Mouse (Mus musculus): ENCODE data around the gene Appl2.

The Appl2 gene

DNA sequence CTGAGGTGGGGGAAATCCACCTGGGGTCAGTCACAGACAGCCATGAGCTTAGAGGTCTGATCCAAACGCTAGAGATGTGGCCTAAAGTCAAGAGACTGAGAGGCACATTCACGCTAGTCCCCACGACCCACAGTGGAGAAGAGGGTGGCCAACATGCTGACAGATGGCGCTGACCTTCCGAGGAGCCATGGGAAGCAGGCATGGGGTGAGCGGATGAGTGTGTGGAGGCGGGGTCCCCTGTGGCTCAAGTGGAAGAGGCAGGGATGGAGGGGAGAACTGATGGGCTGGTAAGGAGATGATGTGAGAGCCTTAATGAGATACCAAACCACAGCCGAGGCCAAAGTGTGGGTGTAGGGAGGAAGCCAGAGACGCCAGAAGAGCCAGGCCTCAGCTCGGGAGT is 16.8 kb downstream of the Appl2 start:
- DNase-seq (ENCODE audit: low spot score) = no peak

DNA sequence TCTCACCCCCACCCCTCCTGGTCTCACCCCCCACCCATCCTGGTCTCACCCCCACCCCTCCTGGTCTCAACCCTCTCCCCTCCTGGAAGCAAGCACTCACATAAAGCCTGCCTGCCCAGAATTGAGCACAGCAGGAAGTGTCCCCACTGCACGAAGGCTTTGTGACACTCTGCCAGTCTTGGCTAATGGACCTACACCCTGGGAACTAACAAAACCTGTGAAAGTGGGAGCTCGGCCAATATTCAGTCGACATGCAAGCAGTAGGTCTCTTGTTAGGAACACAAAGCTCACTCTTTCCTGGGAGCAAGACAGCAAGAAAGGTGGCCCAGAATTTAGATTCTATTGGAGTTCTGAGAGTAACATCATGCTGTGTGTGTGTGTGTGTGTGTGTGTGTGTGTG is 17.6 kb downstream of the Appl2 start:
- DNase-seq (ENCODE audit: low spot score) = no peak

DNA sequence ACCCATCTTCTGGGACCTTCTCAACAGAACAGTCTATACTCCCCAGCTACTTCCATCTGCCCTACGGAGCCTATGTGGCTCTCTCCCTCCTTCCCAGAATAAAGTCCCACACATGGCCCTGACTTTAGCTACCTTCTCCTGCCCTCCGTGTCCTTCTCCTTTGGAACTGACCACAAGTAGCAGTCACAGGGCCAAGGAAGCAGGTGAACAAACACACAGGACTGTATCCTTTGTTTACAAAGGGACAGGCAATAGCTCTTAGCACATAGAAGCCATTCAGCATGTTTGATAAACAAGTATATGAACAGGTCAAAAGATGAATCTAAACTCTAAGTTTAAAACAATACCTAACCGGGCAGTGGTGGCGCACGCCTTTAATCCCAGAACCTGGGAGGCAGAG is 18.7 kb downstream of the Appl2 start:
- no peak for DNase-seq (ENCODE audit: low spot score)

DNA sequence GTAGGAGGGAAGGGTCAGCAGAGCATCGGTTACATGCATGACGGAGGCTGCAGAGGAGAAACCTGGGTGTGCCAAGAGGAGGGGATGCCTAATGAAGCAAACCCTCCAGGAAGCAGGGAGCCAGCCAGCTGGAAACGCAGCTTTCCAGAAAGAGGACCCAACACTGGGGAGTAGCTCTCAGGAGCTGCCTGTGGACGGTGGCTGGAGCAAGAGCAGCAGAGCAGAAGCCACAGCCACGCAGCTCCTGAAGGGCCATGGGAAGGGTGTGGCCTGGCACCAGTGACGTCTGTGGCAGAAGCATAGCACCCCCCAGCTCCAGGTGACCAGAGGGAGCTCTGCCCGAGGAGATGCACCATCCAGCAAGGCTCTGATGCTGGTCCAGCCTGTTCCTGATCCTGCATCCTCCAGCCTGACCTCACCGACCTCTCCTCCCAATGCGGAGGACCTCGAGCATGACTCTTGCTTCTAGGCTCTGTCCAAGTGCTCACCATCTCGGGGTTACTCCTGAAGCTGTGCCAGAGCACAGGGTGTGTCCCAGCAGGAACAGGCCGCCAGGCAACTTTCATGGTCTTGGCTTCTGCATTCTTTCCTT is 19.3 kb downstream of the Appl2 start:
- DNase-seq (ENCODE audit: low spot score) = no peak

DNA sequence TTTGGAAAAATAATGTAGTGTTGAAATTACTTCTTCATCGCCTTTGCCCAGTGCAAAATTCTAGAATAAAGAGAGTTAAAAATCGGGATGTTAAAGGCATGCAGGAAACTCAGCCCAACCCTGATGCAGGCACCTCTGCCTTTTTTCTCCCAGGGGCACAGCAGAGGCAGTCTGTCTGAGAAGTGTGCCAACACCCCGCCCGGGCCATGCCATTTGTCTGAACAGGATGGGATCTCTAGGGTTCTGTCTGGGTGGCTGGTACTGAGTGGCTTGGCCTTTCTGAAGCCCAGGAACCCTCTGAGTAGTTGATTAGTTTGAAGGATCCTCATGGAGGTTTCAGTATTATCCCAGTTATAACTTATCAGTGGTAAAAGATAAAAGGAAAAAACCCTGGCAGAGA is 20.3 kb downstream of the Appl2 start:
- DNase-seq (ENCODE audit: low spot score) = no peak

DNA sequence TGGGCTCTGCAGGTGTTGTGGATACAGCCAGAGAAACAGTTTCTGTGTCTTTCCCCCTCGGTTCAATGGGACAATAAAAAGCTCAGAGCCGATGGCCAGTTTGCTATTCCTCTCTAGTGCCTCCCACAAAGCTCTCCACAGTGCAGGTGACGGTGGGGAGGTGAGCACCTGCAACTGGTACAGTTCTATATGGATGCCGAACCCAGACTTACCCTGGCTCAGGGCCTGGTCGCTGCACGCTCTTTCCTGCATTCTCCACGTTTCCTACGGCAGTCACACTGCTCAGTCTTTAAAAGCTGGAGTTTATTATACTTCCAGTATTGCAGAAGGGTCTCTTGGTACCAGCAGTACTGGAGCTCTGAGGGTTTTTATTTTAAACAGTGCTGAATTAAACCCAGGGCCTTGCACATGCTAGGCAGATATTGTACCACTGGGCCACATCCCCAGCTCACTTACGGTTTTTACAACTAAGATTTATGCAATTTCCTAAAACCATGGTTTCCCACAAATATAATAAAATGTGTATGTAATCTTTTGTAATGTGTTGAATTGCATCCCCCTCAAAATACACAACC is 21.3 kb downstream of the Appl2 start:
- DNase-seq (ENCODE audit: low spot score) = no peak

DNA sequence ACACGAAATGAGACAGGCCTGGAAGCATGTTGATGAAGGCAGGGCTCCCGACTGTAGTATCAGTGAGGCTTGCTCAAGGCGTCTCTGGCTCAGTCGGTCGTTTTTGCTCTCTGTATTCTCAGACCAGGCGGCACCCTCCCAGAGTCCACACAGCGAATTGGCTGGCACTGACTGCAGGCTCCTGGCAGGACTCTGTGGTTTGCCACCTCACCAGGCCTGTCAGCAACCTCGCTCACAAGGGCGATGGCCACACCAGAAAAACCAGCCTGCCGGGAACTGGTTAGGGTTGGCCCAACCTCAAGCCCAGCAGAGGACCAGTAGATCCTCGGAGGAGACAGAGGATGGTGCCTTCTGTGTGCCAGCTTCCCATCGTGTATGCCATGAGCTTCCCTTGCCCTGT is 23.7 kb downstream of the Appl2 start:
- DNase-seq (ENCODE audit: low spot score) = no peak

DNA sequence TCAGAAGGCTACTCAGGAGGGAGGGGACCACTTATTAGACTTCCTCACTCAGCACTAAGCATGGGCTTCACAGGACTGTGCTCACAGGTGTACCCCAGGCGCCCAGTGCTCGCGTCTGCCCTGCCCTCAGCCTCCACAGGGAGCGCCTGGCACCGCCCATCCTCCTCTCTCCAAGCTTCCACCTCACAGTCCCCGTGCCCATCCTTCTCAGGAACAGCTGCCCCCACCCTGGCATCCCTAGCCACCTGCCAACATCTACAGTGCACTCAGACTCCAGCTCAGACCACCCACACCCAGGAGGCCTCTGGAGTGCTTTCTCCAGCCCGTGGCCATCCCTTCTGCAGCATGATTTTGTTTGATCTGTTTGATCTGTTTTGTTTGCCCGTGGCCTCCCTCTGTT is 24.5 kb downstream of the Appl2 start:
- DNase-seq (ENCODE audit: low spot score) = no peak

DNA sequence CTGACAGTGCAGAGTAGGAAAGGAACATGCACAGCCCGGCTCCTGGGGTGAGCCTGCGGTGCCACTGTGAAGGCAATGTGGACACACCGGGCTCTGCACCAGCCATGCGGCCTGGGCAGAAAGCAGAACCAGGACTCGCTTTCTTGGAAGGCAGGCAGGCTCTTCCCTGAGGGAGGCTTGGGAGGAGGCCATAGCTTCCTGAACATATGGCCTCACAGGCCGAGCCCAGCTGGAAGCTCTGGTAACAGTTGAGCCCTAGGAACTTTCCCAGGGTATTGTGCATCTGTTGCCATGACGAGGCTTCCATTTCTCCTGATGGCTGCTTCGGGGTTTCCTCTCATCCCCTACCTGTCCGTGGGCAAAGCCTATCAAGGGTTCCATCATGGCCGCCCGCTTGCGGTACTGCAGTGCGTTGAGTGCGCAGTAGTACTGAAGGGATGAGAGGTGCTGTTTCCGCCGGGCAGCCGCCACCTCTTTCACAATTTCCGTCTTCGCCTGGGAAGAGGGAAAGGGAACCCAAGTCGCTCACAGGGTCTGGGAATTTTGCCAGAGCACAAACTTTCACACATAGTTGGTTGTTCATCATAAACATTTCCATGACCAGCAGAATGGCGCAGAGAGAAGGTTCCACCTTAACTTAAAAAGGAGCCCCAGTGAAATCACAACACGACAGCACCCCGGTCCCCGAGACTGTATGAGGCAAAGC is 28.0 kb downstream of the Appl2 start:
- DNase-seq (ENCODE audit: low spot score) = no peak

DNA sequence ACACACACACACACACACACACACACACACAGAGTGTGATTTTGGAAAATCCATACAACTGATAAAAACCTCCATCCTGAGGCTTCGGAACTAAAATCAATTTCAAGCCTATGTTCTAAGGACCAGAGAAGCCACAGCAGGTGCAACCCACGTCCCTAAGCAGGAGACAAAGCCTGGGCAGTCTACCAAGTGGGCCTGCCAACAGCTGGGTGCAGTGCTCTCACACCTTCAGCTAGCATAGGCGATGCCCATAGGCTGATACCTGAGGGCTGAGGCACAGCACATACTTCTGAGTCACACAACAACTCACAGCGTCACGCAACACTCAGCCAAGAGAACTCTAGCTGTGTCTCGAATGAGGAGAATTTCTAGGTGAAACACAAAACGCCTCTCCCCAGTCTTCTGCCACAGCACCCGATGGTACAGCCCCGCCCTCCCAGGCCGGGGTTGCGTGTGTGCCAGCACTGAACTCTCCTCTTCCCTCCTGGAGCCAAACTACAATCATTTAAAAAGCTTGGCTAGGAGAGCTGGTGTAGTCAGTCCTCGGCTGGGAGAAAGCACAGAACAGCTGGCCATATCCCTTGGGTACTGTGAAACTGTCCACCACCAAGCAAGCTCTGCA is 29.6 kb downstream of the Appl2 start:
- no peak for DNase-seq (ENCODE audit: low spot score)

DNA sequence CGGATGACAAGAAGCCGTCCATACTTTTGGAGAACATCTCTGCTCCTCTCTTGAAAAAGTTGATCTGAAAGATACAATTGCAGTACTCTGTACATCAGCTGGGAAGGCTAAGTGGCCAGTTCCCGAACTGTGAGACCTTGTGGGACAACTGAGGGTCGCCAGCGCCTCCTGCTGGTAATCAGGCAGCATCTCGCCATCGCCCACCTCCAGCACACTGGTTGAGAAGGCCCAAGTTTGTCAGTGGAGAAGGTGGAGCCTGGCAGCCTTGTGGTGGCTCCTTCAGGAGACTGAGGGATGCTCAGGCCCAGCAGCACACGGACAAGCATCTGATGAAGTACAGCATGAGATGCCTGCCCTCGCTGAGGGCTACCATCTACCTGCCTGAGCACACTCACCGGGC is 31.2 kb downstream of the Appl2 start:
- peak; percentile 74 for DNase-seq (ENCODE audit: low spot score)

DNA sequence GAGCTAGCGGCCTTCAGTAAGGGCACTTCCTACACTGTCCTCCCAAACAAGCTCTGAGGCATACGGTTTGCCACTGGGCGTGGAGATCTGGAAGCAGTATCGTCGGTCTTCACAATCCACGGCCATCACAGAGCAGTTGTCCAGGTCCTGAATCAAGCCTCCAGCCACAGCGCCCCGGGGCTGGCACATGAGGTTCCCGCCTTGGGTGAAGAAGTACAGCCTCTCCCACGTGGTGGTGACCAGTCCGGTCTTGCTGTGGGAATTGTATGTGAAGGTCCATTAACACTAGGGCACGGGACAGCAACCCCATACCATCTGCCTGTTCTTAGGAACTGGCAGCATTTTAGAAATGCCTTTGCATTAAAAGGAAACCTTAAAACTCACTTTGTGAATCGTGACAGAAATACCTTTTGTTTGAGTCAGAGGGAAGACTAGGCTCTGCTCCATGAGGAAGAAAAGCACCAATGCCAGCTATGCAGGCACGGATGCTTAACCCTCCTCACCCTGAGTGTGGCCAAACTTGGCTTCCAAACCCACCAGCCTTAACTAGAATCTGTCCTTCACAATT is 35.8 kb downstream of the Appl2 start:
- DNase-seq (ENCODE audit: low spot score) = no peak

DNA sequence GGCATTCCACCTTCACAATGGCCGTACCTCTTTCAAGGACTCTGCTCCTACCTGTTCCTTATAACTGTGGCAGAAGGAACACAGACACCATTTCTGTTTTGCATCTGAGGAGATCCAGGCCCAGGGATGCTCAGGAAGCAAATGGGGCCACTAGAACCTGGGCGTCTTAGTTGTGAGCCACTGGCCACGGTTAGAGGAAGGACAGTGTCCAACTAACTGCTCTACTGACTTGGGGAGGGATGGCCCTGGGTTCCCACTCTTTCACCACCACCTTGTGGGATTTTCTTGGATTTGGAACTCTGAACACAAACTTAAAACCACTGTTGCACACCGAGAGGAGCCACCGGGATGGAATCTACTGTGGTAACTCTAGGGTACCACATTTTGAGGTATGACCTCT is 36.7 kb downstream of the Appl2 start:
- DNase-seq (ENCODE audit: low spot score) = no peak

DNA sequence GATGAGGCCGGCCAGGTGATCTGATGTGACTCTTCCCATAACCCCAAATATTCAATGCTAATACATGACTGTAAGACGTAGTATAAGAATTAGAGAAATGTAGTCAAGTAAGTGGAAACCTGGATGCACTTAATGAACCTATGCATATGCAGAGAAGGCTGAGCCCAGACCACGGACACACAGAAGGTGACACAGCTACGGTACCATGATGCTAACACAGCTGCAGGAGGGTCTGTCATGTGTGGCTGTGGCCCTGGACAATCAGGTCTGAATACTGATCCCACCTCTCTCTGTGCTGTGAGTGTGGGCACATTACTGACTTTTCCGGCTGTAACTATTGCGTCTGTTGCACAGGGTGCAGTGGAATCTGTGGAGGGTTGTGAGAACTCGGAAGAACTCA is 38.0 kb downstream of the Appl2 start:
- no peak for DNase-seq (ENCODE audit: low spot score)

DNA sequence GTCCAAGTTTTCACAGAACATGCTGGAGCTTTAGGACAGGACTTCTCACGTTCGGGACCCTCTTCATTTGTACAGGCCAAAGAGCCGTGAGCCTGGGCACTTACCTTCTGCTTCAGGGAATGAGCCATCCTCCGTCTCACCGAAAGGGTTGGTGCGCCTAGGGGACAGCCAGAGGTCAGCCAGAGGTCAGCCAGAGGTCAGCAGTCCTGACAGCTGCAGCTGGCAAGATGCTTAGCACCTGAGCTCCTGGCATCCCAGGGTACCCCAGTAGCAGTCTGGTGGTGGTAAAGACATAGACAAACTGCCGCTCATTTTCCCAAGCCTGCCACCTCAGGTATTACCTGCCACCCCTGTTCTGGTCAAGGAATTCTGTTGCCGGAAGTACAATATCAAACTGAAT is 39.9 kb downstream of the Appl2 start:
- no peak for DNase-seq (ENCODE audit: low spot score)

DNA sequence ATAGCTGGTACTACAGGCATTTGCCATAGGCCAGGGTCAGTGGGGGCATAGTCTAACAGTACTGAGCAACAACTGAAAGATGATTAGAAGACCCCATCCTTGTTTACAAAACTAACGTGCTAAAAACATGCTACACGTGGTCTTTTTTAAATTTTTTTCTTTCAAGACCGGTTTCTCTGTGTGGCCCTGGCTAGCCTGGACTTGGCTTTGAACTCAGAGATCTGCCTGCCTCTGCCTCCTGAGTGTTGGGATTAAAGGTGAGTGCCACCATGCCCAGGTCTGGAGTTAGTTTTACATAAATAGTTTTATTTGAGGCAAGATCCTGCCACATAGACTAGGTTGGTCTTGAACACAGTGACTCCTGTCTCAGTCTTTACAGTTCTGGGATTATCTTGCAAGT is 41.4 kb downstream of the Appl2 start:
- DNase-seq (ENCODE audit: low spot score) = no peak

DNA sequence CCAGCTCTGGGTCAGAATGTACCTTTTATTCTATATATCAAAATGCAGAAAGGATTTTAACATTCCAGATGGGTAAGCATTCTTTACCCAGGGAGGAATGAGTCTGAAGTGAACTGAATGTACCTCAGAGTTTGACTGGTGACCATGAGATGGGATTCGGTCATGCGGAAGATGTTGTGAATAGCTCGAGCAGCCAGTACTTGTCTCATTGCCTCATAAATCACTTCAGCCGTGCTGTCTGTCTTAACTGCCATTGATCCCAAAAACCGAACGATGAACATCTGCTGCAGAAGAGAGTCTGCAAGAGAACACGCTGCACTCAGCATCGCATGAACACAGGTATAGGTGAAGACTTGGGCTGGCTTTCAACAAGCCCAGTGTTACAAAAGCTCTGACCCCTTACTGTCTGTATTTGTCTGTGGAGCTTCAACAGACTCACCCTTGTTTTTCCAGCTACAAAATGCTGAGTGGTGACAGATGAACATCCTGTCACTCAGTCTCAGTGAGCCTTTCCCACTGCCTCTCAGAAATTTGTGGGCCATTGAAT is 42.8 kb downstream of the Appl2 start:
- peak; percentile 67 for DNase-seq (ENCODE audit: low spot score)

DNA sequence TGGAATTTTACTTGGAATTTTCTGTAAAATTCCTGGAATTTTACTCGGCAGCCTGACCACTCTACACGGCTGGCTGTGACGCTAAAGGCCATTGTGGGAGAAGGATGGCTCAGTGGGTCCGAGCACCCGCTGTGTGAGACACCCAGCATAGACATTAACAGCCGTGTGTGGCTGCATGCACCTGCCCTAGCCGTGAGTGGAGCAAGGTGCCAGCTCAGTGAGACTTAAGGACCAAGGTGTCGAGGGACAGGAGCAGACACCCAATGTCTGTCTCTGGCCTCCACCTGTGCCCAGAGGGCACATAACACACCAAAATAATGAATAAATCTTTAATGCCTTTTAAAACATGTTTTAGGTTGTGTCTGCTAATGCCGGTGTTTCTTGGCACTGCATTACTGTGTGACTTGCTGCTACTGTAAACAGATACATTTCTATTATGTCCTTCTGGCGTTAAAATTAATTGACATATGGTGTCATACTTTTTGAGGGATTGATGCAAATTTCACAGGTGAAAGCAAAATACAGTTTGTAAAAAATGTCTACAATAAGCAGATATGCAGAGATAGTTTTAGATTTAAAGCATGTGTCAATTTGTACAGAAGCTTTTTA is 44.5 kb downstream of the Appl2 start:
- DNase-seq (ENCODE audit: low spot score) = no peak

DNA sequence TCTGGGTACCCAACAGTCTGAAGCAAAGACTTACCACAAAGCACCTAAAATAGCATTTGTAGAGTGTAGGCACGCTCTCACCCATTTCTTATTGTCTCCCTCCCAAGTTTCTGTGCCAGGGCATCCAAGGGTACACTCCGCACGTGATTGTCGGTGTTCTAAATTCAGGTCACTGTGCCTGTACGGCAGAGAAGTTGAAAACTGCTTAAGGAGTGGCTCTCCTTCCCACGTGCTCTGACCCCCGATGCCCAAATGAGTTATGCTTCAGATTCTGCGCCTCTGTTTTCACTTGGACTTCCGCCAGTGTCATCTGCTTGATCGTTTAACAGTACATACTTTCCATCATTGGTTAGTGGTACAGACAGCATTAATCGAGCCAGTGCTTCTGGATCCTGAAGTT is 47.9 kb downstream of the Appl2 start:
- DNase-seq (ENCODE audit: low spot score) = no peak

DNA sequence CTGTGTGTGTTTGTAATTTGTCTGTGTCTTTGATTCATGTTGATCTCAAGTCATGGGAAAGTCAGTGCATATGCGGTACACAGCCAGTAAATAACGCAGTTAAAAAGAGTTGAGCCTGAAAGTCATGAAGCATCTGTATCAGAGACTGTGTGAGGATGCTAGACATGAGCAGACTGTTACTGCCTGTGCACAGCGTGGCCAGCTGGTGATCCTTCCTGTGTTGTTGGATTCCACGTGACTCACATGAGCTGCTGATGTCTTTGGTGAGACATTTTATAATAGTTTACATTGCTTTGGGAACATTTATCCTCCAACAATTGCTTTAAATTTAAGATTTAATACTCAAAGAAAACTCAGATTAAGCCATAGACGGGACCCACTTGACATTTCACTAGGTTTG is 54.0 kb downstream of the Appl2 start:
- DNase-seq (ENCODE audit: low spot score) = no peak

DNA sequence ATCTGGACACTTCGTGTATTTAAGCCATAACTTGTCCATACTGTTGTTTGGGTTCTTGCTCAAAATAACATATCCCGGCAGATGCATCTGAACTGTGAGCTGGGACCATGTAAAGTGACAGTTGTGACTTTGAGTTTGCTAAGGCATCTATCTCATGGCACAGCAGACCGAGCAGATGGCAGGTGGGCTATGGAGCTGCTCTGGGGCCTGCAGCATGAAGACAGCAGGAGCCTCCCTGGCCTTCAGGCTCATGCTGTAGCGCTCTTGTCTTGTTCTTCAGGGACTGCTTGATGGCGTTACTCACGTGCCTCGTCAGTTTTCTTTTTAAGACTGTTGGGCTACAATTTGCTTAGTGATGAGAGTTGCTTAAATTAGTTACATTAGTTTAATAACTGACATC is 55.9 kb downstream of the Appl2 start:
- no peak for DNase-seq (ENCODE audit: low spot score)

DNA sequence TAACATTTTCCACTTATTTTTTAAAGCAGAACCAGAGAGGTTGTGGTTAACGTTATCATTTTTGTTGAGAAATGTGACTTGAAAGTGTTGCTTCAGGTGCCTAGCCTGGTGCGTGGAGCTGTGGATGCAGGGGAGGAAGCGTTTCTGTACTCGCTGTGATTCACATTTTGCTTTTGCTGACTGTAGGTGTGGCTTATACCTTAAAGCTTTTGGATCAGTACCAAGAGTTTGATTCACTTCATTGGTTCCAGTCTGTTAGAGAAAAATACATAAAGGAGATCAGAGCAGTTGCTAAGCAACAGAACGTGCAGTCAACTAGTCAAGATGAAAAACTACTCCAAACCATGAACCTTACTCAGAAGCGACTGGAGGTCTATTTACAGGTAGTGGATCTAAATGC is 57.7 kb downstream of the Appl2 start:
- DNase-seq (ENCODE audit: low spot score) = no peak

Data from embryo, embryonic 10 days (tissue).